Mouse (Mus musculus): ENCODE results near the gene Ccdc42. TPM values are rescaled to one million over a fixed set of nuclear protein-coding genes. Genes with fewer than 3 reads are reported as not detected.

Gene Ccdc42
- total RNA-seq, 2 experiments from 2014 or later, result not detected

DNA sequence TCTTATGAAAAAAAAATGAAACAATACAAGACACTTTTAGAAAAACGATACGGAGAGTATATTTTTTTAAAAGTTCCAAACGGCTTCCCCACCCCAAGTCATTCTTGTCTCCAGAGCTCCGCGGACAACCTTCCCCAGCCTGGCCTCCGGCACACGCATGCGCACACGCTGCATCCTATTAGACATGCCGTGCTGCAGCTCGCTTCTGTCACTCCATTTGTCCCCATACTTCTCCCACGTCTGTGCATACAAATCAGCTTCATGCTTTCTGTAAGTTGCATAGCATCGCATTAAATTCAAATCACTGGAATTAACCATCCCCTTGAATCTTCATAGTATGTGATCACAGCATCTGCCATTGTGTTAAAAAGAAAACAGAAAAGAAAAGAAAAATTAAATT lies 3.6 kb upstream of the Ccdc42 start:
- DNase-seq, result no peak
- intact Hi-C loops (cut with DNase I), result no loop called here

DNA sequence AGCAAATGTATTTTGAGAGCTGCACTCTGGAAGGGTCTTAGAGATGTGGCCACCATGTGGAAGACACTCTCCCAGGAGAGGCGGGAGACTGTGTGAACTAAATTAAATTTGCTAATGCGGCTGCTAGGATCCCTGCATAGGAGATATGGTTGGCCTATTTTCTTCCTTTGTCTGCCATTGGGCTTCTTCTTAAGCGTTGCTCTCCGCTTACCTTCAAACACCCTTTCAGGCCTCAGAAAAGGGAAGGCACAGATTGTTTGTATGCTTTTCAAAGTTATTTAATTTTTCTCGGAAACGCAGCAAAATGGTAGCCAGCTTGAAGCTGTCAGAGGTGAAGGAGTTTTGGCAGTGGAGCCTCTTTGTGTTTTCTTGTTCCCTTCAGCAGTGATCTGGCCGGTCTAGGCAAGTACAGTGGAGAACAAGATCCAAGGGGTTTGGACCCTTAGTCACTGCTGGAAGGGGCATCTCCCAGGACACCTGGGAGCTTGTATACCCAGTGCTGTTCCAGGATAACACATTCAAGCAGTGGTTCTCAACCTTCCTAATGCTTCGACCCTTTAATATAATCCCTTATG lies 2.8 kb upstream of the Ccdc42 start:
- DNase-seq, result peak; percentile 31 to 47
- intact Hi-C loops (cut with DNase I), result no loop called here

DNA sequence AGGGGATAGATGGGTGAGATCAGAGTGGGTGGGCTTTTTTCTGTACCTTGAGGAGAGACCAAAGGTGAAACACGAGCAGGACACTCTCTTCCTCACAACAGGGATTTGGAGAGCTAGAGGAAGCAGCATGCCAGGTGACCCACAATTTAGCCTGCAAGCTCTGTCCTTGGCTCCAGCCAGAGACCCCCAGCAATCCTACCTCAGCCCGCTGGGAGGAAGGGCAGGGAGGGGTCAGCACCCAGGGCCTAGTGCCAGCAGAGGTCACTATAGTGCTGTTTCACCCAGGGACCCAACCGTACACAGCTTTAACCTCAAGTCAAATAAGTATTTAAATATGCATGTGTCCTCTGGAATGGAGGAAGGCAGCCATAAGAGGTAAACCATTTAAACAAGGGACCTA lies 931 bp upstream of the Ccdc42 start:
- DNase-seq, result peak; percentile 26 to 40
- intact Hi-C loops (cut with DNase I), result loop anchor here (5.0 kb wide), 3 partner anchors 106 to 221 kb away; partner anchors contain the start of gene Myh10

DNA sequence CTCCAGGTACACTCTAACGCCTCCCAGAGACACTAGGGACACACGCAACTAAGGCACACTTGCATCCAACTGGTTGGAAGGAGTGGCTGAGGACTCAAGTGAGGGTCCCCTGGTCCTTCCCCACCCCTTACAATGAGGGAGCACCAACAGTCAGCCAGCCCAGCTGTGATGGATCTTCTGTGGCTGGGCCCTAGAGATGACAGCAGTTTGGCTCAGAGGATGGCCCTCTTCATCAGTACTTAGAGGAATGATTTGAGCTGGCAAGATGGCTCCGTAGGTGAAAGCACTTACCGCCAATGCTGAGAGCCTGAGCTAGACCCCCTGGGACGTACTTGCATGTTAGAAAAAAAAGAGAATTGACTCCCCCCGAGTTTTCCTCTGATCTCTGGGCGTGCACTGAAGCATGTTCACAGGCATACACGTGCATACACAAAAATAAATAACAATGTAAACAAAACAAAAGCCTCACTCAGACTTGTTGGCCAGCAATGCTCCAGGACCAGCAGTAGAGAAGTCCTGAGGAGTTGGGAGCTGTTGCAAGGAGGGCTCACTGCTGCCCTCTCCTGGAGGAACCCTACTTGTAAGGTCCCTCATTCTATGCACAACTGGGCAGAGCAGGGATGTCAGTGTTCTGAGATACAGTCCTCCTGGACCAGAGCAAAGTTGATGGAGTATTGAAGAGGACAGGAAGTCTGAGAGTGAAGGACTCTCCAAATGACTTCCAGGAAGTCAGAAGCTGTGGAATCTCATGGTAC lies 2.4 kb downstream of the Ccdc42 start:
- intact Hi-C loops (cut with DNase I), result loop anchor here (5.0 kb wide), 3 partner anchors 103 to 218 kb away; partner anchors contain the start of gene Myh10
- peak; percentile 85 to 92 for DNase-seq

DNA sequence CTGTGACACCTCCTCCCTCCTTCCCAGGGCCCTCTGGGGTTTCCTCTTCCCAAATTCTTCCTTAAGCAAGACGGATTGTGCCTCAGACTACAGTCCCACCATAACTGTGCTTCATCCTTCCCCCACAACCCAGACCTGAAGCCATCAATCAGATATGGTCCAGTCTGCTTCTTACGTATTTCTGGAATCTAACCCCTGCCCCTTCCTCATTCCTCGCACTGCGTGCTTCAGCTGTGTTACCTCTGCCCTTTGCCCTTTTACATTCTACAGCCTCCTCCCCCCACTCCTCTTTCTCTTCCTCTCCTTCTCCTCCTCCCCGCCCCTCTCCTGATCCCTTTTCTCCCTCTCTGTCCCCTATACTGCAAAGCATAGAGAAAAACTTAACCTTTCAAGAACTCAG lies 4.9 kb downstream of the Ccdc42 start:
- no peak for DNase-seq
- intact Hi-C loops (cut with DNase I), result no loop called here

DNA sequence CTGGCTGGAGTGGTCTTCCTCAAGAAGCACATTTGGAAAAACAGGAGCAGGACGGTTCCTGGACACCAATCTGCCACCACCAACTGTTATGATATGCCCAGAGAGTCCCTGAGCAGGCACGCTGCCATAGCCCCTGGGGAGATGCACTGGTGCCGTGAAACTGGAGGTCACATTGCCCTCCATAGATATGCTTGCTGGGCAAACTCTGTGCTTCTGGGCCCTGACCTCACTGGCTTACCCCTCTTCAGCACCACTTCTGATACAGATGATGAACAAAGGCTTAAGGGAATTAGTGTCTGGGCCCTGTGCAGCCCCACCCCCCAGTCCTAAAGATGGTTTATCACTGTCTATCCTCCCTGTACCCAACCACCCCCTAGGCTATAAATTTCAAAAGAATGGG lies 6.4 kb downstream of the Ccdc42 start:
- intact Hi-C loops (cut with DNase I), result no loop called here
- no peak for DNase-seq

DNA sequence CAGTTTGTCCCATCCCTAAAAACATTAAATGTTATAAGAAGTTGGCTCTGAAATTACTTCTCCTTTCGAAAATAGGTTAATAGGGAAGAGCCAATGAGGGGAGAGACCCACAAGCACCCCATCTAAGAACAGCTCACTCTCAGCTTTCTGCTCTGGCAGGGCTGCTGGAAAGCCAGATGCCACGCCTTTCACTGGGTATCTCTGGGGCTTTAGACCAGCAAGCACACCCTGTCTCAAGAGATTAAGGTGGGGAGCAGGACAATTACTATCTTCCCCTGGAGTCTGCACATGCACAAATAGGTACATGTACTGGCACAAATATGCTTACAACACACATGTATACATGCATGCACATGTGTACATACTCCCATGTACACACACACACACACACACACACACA lies 11.1 kb downstream of the Ccdc42 start:
- intact Hi-C loops (cut with DNase I), result no loop called here
- DNase-seq, result no peak

DNA sequence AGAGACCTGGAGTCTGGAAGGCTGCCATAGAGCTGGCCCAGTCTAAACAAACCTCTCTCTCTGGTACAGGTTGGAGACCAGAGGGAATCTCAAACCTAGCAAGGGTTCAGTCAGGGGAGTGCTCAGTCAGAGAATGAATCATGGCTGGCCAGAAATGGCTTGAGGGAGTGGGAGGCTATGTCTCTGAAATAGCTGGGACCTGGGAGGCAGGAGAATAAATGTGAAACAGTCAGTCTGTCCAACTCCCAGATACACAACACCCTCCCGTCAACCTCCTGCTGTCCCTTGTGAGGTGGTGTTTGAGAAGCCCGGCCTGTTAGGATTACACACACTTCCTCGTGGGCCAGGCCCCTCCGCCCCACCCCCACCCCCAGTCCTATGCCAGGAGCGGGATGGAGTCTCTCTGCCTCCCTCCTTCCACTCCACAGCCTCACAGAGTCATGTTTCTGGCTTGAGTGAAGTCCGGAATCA lies 13.8 kb downstream of the Ccdc42 start:
- DNase-seq, result peak; percentile 22 to 41
- intact Hi-C loops (cut with DNase I), result no loop called here

DNA sequence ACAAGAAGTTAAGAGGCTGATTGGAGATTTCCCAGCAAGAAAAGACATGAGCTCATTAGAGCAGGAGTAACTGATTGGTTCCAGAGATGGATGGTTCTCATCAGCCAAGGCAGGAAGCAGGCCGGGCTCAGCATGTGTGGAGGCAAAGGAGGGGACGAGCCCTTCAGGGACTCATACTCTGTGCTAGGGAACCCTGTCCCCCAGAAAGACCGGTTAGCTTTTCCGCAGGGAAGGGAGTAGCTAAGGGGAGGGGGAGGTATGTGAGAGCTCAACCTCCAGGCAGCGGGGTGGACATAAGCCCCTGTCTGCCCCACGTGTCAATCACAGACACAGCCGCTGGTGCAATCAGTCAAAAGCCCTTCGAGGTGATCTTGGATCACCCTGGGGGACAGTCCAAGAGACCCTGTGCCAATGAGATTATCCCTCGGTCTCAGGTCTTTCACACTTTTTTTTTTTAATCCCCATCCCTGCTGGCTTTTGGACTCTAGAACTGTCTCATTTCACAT lies 14.7 kb downstream of the Ccdc42 start:
- DNase-seq, result peak; percentile 31 to 45
- intact Hi-C loops (cut with DNase I), result no loop called here

DNA sequence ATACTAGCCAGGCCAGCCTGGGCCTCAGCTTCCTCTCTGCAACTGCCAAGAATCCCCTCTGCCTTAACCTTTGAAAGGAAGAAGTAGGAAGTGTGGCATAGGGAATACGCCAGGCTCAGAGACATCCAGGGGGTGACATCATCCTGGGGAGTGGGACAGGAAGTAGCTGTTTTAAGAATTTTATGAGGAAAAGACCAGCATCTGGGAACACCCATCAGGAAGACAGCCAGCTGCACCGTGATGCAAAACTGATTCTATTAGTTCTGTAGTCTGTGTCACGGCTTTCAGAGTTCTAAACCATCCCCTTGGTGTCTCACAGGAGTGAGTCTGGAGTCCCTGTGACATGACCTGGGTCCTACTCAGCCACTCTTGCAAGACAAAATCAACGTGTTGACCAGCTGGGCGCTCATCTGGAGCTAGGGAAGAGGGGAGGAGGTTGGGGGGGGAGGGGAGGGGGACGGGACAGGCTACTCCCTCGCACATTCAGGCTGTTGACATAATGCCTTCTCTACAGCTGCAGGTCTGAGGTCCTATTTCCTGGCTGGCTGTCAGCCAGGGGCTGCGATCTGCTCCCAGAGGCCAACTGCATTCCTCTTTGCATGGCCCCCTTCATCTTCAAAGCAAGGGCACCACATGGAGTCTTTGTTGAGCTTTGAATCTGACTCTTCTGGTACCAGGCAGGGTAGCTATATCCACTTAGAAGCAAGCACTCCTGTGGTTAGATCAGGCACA lies 15.5 kb downstream of the Ccdc42 start:
- intact Hi-C loops (cut with DNase I), result no loop called here
- peak; percentile 43 to 62 for DNase-seq

DNA sequence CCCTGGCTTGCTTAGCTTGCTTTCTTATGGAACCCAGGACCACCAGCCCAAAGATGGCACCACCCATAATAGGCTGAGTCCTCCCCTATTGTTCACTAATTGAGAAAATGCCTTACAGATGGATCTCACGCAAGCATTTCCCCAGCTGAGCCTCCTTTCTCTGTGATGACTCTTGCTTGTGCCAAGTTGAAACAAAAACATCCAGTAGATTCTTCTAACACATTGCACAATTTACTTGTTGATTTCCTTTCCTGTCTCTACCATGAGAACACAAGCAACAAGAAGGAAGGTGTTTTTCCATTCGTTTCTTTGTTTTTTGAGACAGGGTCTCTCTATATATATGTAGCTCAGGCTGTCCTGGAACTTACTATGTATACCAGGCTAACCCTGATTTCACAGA lies 20.2 kb downstream of the Ccdc42 start:
- DNase-seq, result no peak
- intact Hi-C loops (cut with DNase I), result no loop called here

DNA sequence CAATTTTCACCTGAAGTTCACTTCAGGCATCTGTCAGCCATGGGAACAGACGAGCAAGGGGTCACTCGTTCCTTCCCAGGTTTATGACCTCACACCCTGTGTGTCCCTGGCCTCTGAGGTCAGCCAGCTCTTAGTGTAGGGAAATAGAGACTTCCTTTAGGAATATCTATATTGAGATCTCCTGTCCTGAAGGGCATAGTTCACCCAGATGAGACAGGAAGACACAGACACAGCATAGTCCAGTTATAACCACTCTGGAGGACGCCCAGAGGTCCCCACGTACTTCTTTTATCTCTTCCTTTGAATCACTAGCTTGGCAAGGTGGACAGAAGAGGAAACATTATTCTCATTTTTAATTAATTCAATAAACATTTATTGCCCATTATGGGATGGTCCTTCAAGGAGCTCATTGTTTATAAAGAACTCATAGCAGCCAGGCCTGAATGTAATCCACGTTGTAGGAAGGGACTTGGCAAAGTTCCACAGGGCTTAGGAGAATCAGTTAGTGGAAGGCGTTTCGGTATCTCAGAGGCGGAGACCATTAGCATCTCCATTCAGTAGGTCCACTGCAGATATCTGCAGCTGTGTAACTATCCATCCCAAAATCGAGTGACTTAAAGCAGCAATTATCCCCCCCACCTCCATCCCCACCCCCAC lies 23.2 kb downstream of the Ccdc42 start:
- no peak for DNase-seq
- intact Hi-C loops (cut with DNase I), result no loop called here

DNA sequence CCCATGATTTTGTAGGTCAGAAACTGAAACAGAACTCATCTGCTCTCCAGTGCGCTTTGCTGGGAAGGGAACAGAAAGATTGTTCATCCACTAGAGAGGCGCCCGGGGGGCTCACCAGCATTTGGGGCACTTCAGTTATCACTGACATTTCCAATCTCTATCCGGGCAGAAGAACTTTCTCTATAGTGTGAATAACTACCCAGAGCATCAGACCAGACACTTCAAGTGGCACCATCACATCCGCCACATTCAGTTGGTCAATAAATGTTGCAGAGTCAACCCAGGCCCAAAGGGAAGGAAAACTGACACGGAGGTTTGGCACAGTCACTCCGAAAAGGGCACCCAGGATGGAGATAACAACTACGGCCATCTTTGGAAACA lies 23.7 kb downstream of the Ccdc42 start:
- DNase-seq, result no peak
- intact Hi-C loops (cut with DNase I), result no loop called here

DNA sequence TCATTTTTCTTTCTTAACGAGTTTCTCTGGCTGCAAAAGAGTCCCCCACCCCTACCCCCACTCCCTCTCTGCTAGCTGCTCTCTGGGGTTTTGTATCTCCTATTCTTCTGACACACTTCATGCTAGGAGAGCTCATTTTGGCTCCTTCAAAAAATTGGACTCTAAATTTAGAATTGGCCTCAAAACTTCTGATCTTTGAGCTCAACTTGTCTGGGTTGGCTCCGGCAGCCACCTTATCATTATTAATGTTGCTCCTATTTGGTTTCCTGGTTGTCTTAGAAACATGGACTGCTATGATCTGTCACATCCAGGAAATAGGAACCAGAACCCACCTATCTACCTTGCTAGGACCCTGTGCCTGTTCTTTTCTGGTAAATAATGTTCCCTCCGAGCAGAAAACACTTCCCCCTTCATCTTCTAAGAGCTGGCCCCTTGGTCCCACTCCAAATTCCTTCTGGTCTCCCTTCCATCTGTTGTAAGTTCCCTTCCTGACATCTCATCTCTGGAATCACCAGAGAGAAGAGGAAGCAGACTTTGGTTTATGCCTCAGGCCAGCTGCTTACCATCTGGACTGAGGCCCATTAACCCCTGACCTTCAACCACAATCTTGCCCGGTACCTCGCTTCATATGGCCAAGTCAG lies 26.4 kb downstream of the Ccdc42 start:
- DNase-seq, result peak in 1 of 2 experiments; percentile 42
- intact Hi-C loops (cut with DNase I), result no loop called here

DNA sequence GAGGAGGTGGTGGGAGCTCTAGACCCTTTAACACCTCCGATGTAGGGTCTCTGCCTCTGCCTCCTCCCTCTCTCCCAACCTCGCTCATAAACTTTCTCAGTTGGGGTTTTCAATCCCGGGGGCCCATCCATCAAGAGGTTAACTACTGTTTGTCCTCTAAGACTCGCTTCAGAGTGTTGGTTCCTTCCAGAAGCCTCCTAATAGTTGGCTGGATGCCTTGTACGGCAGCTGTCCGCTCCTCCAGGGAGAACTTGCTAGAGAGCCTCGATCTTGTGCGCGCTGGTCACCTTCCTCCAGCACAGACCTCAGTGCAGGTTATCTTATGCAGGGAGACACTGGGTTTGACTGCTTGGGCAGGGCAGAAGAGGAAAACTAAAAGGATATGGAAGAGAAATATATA lies 35.9 kb downstream of the Ccdc42 start:
- peak; percentile 40 to 65 for DNase-seq
- intact Hi-C loops (cut with DNase I), result no loop called here

DNA sequence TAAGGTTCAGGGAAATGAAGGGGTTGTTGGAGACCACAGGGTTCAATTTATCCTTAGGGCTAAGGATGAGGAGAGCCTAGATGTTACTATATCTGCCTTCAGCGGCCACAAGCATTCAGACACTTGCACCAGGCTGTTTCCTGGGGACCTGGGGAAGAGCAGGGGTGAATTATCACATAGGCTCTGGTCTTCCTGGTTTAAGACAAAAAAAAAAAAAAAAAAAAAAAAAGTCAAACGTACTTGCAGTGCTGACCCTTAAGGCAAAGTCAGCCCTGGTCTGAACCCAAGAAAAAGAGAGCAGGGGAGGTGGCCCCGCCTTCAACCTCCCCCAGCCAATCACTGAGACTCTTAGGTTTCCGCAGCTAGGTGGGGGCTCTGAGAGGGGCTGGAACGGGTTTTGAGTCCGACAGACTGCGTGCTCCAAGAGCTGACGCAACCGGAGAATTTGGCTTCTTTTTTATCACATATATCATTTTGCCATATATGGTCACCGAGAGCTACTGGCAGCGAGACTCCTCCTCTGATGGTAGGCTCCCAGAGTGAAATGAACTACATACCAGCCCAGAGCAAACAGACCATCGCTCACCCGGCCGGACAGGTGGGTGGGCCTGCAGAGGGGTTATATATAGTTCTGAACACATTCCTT lies 36.5 kb downstream of the Ccdc42 start:
- intact Hi-C loops (cut with DNase I), result no loop called here
- peak; percentile 33 to 68 for DNase-seq

DNA sequence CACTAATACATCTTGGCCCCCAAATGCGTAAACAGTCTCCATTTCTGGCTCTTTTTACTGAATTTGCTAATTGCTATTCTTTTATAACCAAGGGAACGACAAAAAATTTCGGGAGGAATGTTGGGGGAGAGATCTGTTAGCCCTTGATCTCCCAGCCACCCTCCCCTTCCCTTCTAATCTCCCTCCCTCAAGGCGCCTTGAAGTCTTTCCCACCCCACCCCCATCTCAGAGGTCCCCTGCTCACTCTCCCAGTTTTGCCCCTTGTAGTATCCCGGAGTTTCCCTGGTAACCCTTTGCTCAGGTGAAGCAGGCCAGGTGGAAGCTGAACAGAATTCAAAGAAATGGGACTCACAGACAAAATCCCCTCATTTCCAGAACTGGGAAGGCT lies 37.0 kb downstream of the Ccdc42 start:
- intact Hi-C loops (cut with DNase I), result no loop called here
- no peak for DNase-seq

DNA sequence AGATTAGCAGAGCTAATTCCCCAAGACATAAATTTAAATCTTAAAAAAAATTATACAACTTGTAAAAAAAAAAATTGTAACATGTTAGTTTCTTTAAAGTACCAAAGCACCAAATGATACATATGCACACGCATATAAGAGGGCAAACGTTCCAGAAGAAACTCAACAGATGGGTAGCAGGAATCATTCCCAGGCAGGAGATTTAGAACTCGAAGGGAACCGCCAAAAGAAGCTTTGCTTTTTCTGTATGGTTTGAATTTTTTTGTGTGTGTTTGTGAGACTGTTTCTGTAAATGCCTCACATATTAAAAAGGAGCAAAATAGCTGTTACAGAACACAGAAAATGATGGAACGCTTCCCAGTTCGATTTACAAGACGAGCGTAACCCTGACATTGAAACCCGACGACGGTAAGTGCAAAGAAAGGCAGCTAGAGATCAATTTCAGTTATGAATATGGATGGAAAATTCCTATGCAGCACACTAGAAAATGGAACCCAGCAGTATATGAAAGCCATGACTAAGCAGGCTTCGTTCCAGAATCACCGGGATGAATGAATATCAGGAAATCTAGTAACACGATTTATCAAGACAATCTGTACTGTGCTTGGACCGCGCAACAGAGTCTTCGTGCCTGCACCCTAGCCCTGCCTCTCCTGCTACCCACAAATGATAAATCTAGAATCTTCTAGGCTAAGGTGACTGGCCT lies 44.9 kb downstream of the Ccdc42 start:
- intact Hi-C loops (cut with DNase I), result no loop called here
- no peak for DNase-seq
